Mouse (Mus musculus): ENCODE results near the gene Galm. TPM values are rescaled to one million over a fixed set of nuclear protein-coding genes. Genes with fewer than 3 reads are reported as not detected.

The Galm gene
- polyA plus RNA-seq, 1 experiment from 2014 or later = 38.4 TPM

DNA sequence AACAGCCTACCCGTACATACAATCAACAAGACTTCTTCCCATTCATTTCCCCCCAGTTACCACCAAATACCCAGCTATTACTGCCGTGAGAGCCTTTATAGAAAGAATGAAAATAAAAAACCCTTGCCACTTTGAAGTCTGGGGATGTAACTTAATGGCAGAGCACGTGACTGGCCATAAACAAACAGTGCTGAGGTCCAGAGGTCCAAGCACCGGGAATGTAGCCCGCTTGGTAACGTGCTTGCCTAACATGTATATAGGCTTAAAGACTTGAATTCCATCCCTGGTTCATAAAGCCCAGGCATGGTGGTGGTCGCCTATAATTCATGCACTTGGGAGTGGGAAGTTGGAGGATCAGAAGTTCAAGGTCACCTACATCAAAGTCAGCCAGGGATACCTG, 4.6 kb downstream of the Galm start:
- Histone ChIP-seq H3K9ac (ENCODE audit: low read length) (no peak overlapping the region), H3K4me1 (replicated peaks; ENCODE audit: control insufficient read depth, insufficient read depth, low read length) (peaks cover 10% of the 10 kb centered on the region), H3K27ac (ENCODE audit: low read depth) (no peak overlapping the region), H3K9me3 (ENCODE audit: control insufficient read depth, low read length) (no peaks in the 10 kb centered on the region), H3K4me3 (ENCODE audit: low read depth, low read length) (no peak overlapping the region), H3K4me2 (ENCODE audit: low read length) (no peak overlapping the region), H3K36me3 (ENCODE audit: control insufficient read depth, insufficient read depth, low read length) (no peaks in the 10 kb centered on the region), H3K27me3 (replicated peaks; ENCODE audit: control insufficient read depth, insufficient read depth, low read length) (no peaks in the 10 kb centered on the region)
- 64% methylated on average over 7 of the region's 7 CpGs for WGBS
- no peak for ATAC-seq (replicated peaks; ENCODE audit: low FRiP score, low TSS enrichment, low read depth)
- DNase-seq (ENCODE audit: low spot score) = no peak

DNA sequence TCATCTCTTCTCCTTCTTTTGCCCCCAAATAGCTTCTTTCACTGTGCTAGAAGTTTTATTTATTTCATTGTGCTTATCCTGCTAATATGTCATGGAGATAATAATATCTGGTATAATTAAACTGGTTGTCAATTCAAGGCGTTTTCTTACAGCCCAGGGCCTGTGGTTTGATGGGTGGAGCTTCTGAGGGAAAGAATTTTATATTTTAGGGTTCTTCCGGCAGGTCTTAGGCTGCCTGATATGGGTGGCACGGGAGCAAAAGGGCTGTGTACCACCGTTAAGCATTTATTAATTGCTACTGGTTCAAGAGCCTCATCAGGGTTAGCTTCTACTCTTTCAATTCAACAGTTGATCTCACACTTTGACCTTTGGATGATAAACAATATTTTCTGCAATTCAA, 5.2 kb downstream of the Galm start:
- Histone ChIP-seq H3K4me2 (ENCODE audit: low read length) (no peak overlapping the region), H3K27me3 (replicated peaks; ENCODE audit: control insufficient read depth, insufficient read depth, low read length) (no peaks in the 10 kb centered on the region), H3K27ac (ENCODE audit: low read depth) (no peak overlapping the region), H3K9me3 (ENCODE audit: control insufficient read depth, low read length) (no peaks in the 10 kb centered on the region), H3K9ac (ENCODE audit: low read length) (no peak overlapping the region), H3K4me3 (ENCODE audit: low read depth, low read length) (no peak overlapping the region), H3K4me1 (replicated peaks; ENCODE audit: control insufficient read depth, insufficient read depth, low read length) (peaks cover 10% of the 10 kb centered on the region), H3K36me3 (ENCODE audit: control insufficient read depth, insufficient read depth, low read length) (no peaks in the 10 kb centered on the region)
- WGBS = 64% methylated on average over 4 of the region's 4 CpGs
- DNase-seq (ENCODE audit: low spot score) = no peak
- ATAC-seq (replicated peaks; ENCODE audit: low FRiP score, low TSS enrichment, low read depth) = no peak

DNA sequence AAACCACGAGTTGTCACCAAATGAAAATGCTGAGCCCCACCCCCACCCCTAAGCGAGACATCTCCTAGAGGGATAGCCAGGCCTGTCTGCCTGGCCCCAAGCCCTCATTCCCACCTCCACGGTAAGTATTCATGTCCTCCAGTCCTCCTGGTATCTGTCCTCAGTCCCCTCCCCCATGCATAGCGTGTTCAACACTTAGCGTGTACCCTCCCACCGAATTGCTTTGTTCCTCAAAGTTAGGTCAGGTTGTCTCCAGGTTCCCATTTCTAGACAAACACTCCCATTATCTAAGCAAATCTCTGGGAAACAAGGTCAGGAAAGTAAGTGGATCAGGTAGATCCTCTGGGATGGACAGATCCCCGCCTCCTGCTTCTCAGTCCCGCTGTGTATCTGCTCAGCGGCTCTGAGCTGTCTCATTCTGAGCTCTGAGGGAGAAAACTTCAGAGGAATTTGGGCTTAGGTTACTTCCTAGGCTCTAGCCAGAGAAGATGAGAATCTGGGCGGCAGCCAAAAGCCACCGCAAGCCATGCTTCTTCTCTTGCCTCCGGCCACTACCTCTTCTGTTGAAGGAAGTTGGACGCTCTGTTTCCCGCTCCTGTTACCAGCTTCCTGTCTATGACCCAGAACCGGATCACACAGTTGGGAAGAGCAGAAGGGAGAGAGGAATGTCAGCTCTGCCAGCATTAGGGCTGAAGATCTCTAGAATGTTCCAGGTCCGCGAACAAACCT, 11.3 kb downstream of the Galm start:
- no peak for DNase-seq (ENCODE audit: low spot score)

DNA sequence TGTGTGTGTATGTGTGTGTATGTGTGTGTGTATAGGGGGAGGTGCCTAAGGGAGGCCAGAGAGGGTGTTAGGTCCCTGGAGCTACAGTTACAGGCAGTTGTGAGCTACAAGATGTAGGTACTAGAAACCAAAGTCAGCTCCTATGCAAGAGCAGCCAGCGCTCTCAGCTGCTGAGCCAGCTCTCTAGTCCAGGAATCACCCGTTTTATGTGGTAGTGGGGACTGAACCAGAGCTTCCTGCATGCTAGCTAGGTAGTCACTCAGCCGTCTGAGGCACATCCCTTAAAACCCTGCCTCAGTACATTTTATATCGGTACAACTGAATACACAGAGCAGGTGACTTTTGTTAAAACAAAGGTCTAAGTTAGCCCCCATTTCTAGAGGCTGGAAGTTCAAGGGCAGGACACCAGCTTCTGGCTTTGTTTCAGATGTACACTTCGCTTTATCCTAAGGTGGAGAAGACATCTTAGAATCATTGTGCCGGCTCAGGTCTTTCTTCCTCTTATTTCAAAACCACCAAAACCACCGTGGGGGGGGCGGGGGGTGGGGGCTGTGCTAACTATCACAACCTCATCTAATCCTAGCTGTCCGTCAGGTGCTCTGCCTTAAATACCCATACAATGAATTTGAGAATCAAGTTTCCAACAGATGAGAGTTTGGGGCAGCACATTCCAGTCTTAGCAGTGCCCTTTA, 12.6 kb downstream of the Galm start:
- WGBS = 73% methylated on average over 9 of the region's 9 CpGs

More for the DNA sequence above, 11.3 kb downstream of the Galm start:
- Histone ChIP-seq H3K4me1 (replicated peaks; ENCODE audit: control insufficient read depth, insufficient read depth, low read length) (no peaks in the 10 kb centered on the region), H3K27me3 (replicated peaks; ENCODE audit: control insufficient read depth, insufficient read depth, low read length) (no peaks in the 10 kb centered on the region), H3K9me3 (ENCODE audit: control insufficient read depth, low read length) (no peaks in the 10 kb centered on the region), H3K27ac (ENCODE audit: low read depth) (no peak overlapping the region), H3K36me3 (ENCODE audit: control insufficient read depth, insufficient read depth, low read length) (no peaks in the 10 kb centered on the region), H3K4me3 (ENCODE audit: low read depth, low read length) (no peak overlapping the region), H3K9ac (ENCODE audit: low read length) (no peak overlapping the region), H3K4me2 (ENCODE audit: low read length) (no peak overlapping the region)
- WGBS = 74% methylated on average over 17 of the region's 17 CpGs
- ATAC-seq (replicated peaks; ENCODE audit: low FRiP score, low TSS enrichment, low read depth) = no peak

DNA sequence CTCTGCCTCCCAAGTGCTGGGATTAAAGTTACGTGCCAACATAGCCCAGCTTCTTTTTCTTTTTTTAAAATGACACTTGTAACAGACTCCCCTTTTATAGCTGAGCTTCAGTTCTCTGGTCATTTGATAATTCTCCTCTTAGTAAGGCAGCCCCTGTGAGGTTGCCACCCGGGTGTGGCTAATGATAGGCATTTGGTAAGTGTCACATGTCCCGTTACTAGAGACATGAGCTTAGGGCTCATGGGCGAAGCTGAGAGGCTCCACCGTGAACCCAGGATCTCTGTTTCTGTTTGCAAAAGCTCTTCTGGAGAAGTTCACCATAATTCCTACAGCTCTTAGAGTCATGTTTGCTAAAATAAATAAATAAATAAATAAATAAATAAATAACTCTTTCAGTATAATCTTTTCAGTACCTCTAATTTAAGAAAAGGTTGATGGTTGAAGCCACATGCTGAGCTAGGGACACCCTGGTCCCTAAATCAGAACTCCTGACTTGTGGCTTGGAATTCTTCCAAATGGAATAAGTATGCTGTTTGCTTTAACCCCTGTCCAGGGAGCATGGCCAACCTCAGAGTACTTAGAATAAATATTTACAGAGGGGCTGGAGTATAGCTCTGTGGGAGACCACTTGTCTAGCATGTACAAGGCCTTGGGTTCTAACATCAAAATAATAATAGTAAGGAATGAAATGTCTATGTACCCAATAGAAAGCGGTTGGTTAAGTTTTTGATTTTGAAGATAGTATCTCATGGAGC, 16.4 kb downstream of the Galm start:
- no peak overlapping the region for H3K27ac ChIP-seq (ENCODE audit: low read depth)
- no peaks in the 10 kb centered on the region for H3K27me3 ChIP-seq (replicated peaks; ENCODE audit: control insufficient read depth, insufficient read depth, low read length)
- H3K4me3 ChIP-seq (ENCODE audit: low read depth, low read length) = no peak overlapping the region
- WGBS = 75% methylated on average over 6 of the region's 6 CpGs
- no peak for DNase-seq (ENCODE audit: low spot score)
- H3K4me1 ChIP-seq (replicated peaks; ENCODE audit: control insufficient read depth, insufficient read depth, low read length) = 0 out of 2 replicates have a peak, but pooled peaks cover 6% of the 10 kb centered on the region
- no peak overlapping the region for H3K9ac ChIP-seq (ENCODE audit: low read length)
- no peaks in the 10 kb centered on the region for H3K36me3 ChIP-seq (ENCODE audit: control insufficient read depth, insufficient read depth, low read length)
- H3K9me3 ChIP-seq (ENCODE audit: control insufficient read depth, low read length) = no peaks in the 10 kb centered on the region
- no peak overlapping the region for H3K4me2 ChIP-seq (ENCODE audit: low read length)
- ATAC-seq (replicated peaks; ENCODE audit: low FRiP score, low TSS enrichment, low read depth) = no peak

More for the DNA sequence above, 12.6 kb downstream of the Galm start:
- Histone ChIP-seq H3K4me1 (replicated peaks; ENCODE audit: control insufficient read depth, insufficient read depth, low read length) (no peaks in the 10 kb centered on the region), H3K9me3 (ENCODE audit: control insufficient read depth, low read length) (no peaks in the 10 kb centered on the region), H3K9ac (ENCODE audit: low read length) (no peak overlapping the region), H3K27me3 (replicated peaks; ENCODE audit: control insufficient read depth, insufficient read depth, low read length) (no peaks in the 10 kb centered on the region), H3K4me2 (ENCODE audit: low read length) (no peak overlapping the region), H3K4me3 (ENCODE audit: low read depth, low read length) (no peak overlapping the region), H3K36me3 (ENCODE audit: control insufficient read depth, insufficient read depth, low read length) (no peaks in the 10 kb centered on the region), H3K27ac (ENCODE audit: low read depth) (no peak overlapping the region)
- DNase-seq (ENCODE audit: low spot score) = no peak
- no peak for ATAC-seq (replicated peaks; ENCODE audit: low FRiP score, low TSS enrichment, low read depth)

DNA sequence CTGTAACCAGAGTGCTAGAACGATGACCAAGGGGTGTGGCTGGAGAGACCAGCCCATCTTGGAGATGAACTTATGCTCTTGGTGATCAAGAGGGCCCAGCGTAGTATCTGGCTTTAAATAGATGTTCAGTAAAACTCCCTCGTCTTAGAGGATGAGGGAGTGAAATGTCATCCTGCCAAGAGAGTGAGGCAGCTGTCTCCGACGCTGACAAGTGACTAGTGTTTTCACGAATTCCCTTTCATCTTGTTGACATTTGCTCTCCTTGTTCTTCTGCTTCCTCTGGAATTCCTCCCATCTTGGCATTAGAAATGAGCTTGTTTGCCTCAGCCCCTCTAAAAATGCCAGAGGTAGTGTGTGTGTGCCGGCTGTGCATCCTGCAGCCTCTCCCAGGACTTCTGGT, 17.9 kb downstream of the Galm start:
- Histone ChIP-seq H3K4me3 (ENCODE audit: low read depth, low read length) (no peak overlapping the region), H3K4me2 (ENCODE audit: low read length) (no peak overlapping the region), H3K27me3 (replicated peaks; ENCODE audit: control insufficient read depth, insufficient read depth, low read length) (no peaks in the 10 kb centered on the region), H3K4me1 (replicated peaks; ENCODE audit: control insufficient read depth, insufficient read depth, low read length) (0 out of 2 replicates have a peak, but pooled peaks cover 6% of the 10 kb centered on the region), H3K36me3 (ENCODE audit: control insufficient read depth, insufficient read depth, low read length) (no peaks in the 10 kb centered on the region), H3K9me3 (ENCODE audit: control insufficient read depth, low read length) (no peaks in the 10 kb centered on the region), H3K9ac (ENCODE audit: low read length) (no peak overlapping the region), H3K27ac (ENCODE audit: low read depth) (no peak overlapping the region)
- ATAC-seq (replicated peaks; ENCODE audit: low FRiP score, low TSS enrichment, low read depth) = no peak
- DNase-seq (ENCODE audit: low spot score) = no peak
- 42% methylated on average over 7 of the region's 7 CpGs for WGBS

DNA sequence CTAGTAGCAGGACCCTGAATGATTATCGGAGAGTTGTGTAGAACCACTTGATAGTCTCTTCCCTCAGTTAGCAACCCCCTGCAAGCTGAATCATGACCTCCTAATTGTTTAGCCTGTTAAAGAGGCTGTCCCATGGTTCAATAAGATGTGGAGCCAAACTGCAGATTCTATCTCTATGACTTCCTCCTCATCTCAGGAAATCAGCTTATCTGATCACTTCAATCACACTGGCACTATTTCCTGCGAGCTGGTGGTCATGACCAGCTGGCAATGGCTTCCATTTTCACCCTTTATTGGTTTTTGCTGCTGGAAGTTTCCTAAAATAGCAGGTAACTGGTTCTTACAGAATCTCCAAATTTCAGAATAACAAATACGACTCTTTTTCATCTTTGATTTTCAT, 18.5 kb downstream of the Galm start:
- no peak for DNase-seq (ENCODE audit: low spot score)
- no peaks in the 10 kb centered on the region for H3K27me3 ChIP-seq (replicated peaks; ENCODE audit: control insufficient read depth, insufficient read depth, low read length)
- no peak overlapping the region for H3K27ac ChIP-seq (ENCODE audit: low read depth)
- no peak for ATAC-seq (replicated peaks; ENCODE audit: low FRiP score, low TSS enrichment, low read depth)
- 81% methylated on average over 3 of the region's 3 CpGs for WGBS
- H3K4me1 ChIP-seq (replicated peaks; ENCODE audit: control insufficient read depth, insufficient read depth, low read length) = 0 out of 2 replicates have a peak, but pooled peaks cover 6% of the 10 kb centered on the region
- H3K4me3 ChIP-seq (ENCODE audit: low read depth, low read length) = no peak overlapping the region
- H3K9me3 ChIP-seq (ENCODE audit: control insufficient read depth, low read length) = no peaks in the 10 kb centered on the region
- H3K4me2 ChIP-seq (ENCODE audit: low read length) = no peak overlapping the region
- no peaks in the 10 kb centered on the region for H3K36me3 ChIP-seq (ENCODE audit: control insufficient read depth, insufficient read depth, low read length)
- H3K9ac ChIP-seq (ENCODE audit: low read length) = no peak overlapping the region

DNA sequence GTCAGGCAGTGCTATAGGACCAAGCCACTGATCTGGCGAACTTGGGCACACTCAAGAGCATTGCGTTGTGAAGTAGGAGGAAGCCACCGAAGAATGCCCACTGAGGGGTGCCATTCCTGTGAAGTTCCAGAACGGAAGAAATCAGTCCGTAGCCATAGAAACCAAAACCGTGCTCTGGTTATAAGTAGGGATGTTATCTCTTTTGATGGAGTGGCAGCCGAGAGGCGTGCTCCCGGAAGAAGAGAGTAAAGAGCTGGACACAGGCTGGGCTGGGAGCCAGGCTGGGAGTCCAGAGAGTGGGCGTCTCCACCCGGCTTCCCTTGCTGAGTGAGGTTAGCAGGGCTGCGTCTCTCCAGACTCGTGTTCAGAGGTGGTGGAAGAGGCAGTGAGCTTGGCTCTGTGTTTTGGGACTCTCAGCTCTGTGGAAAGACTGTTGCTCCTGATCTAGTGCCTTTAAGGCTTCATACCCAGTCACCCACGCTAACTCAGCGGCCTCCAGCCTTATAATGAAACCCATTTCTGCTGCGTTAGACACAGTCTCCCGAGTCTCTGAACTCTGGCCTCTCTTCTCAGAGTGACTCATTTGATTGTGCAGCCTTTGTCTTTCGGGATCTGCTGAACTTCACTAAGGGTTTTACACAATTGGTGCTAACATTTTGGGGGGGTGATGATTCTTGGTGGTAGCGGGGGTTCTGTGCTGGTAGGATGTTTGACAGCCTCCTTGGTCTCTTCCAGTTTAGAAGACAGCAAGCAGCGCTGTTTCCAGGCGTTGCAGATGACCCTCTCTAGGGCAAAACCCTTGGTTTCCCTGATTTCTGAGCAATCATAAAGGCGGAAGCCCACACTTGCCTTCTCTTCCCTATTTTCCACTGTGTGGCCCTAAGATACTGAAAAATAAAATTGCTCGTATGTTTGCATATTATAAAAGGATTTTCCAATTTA, 21.1 kb downstream of the Galm start:
- Histone ChIP-seq H3K4me2 (ENCODE audit: low read length) (no peak overlapping the region), H3K9me3 (ENCODE audit: control insufficient read depth, low read length) (no peaks in the 10 kb centered on the region), H3K4me1 (replicated peaks; ENCODE audit: control insufficient read depth, insufficient read depth, low read length) (0 out of 2 replicates have a peak, but pooled peaks cover 6% of the 10 kb centered on the region), H3K9ac (ENCODE audit: low read length) (no peak overlapping the region), H3K36me3 (ENCODE audit: control insufficient read depth, insufficient read depth, low read length) (no peaks in the 10 kb centered on the region), H3K4me3 (ENCODE audit: low read depth, low read length) (no peak overlapping the region), H3K27ac (ENCODE audit: low read depth) (no peak overlapping the region), H3K27me3 (replicated peaks; ENCODE audit: control insufficient read depth, insufficient read depth, low read length) (no peaks in the 10 kb centered on the region)
- 63% methylated on average over 23 of the region's 23 CpGs for WGBS
- DNase-seq (ENCODE audit: low spot score) (no peak), ATAC-seq (replicated peaks; ENCODE audit: low FRiP score, low TSS enrichment, low read depth) (no peak)

Data from intestine, embryonic 14.5 days (tissue).